ENCODE assay signal across 9 mouse cellular contexts in the genomic region with DNA sequence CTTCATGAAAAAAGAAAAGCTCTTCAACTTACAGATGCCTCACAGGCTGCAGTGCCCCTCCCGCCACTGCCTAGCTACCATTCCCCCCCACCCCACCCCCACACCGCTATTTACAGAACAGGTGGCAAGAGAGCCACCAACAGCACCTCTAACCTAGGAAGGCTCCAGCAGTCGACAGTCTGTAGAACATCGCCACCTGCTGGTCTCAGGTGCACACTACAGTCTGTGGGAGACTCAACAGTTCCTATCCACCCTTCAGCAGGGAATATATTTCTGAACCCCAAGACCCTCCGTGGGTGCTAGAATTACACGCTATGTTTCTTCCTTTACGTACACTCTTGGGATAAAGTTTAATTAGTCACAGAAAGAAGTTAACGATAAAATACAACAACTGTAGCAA.
DNase-seq lines count a peak whose midpoint lies in the region; ATAC-seq and TF ChIP-seq lines count a peak whose summit lies in the region.
"Had no signal": no experiment of that assay in that cellular context is flagged by ENCODE, and none has a peak within 500 bp of the region (broad histone marks: within the 10 kb centered on the region; RNA-seq: fewer than 3 reads in every experiment).

No protein-coding gene starts in this region.

- DNase-seq in liver (peak; percentile 74), R1 (ENCODE audit: low read depth, low spot score) (peak; percentile 73)
- peak; percentile 79 to 84 for DNase-seq in cerebellum, postnatal 36 days
- peak; percentile 78 for DNase-seq in limb, embryonic 10.5 days (ENCODE audit: low spot score)
- peak; percentile 79 for DNase-seq in thymus, adult 2 months

- no peak for TF ChIP-seq POLR2A in thymus, adult 2 months (IDR thresholded peaks at IDR 0.05; ENCODE audit: control insufficient read depth, extremely low read depth, insufficient read depth, low read length, poor library complexity)

- H3K36me3 ChIP-seq in liver, embryonic 12.5 days = no peaks in the 10 kb centered on the region
- H3K36me3 ChIP-seq in heart, embryonic 16.5 days (ENCODE audit: control insufficient read depth, insufficient read depth) = no peaks in the 10 kb centered on the region
- no peaks in the 10 kb centered on the region for H3K36me3 ChIP-seq in limb, embryonic 10.5 days
- peaks cover 25% of the 10 kb centered on the region for H3K36me3 ChIP-seq in neural tube, embryonic 13.5 days
- no peaks in the 10 kb centered on the region for H3K36me3 ChIP-seq in thymus, adult 2 months (ENCODE audit: control insufficient read depth, insufficient read depth, low read length)
- H3K36me3 ChIP-seq: midbrain, embryonic 12.5 days had no signal

- no peak for ATAC-seq in liver, embryonic 12.5 days
- peak; percentile 49; the same call in 1 of the 2 replicates for ATAC-seq in heart, embryonic 16.5 days (replicated peaks; ENCODE audit: extremely low read depth, insufficient read depth, low FRiP score)
- ATAC-seq in neural tube, embryonic 13.5 days (ENCODE audit: low read depth) = peak; percentile 40; the same call in 1 of the 2 replicates

- 13% methylated on average over 8 of the region's 8 CpGs for WGBS in liver, embryonic 12.5 days (ENCODE audit: insufficient replicate concordance)
- 14% methylated on average over 8 of the region's 8 CpGs for WGBS in heart, embryonic 16.5 days
- 22% methylated on average over 8 of the region's 8 CpGs for WGBS in limb, embryonic 10.5 days
- WGBS in neural tube, embryonic 13.5 days = 18% methylated on average over 8 of the region's 8 CpGs
- 16% methylated on average over 8 of the region's 8 CpGs for WGBS in thymus, adult 2 months

- no peak overlapping the region for H3K4me3 ChIP-seq in liver, embryonic 12.5 days
- no peak overlapping the region for H3K4me3 ChIP-seq in heart, embryonic 16.5 days (ENCODE audit: low read length)
- H3K4me3 ChIP-seq in limb, embryonic 10.5 days = no peak overlapping the region
- H3K4me3 ChIP-seq in neural tube, embryonic 13.5 days = no peak overlapping the region
- H3K4me3 ChIP-seq in thymus, adult 2 months (ENCODE audit: control insufficient read depth, insufficient read depth, low read length) = no peak overlapping the region
- H3K4me3 ChIP-seq: midbrain, embryonic 12.5 days had no signal

- no peaks in the 10 kb centered on the region for H3K9me3 ChIP-seq in liver, embryonic 12.5 days (replicated peaks)
- peaks cover 2% of the 10 kb centered on the region; the same call in 1 of the 2 replicates for H3K9me3 ChIP-seq in heart, embryonic 16.5 days (replicated peaks; ENCODE audit: control insufficient read depth, low read length)
- H3K9me3 ChIP-seq in limb, embryonic 10.5 days (replicated peaks) = no peaks in the 10 kb centered on the region
- no peaks in the 10 kb centered on the region for H3K9me3 ChIP-seq in neural tube, embryonic 13.5 days
- H3K9me3 ChIP-seq: midbrain, embryonic 12.5 days had no signal

- H3K27me3 ChIP-seq in liver, embryonic 12.5 days (replicated peaks) = no peaks in the 10 kb centered on the region
- no peaks in the 10 kb centered on the region for H3K27me3 ChIP-seq in heart, embryonic 16.5 days (ENCODE audit: control insufficient read depth, insufficient read depth, low read length)
- no peaks in the 10 kb centered on the region for H3K27me3 ChIP-seq in limb, embryonic 10.5 days (ENCODE audit: low read depth, poor library complexity, severe bottlenecking)
- no peaks in the 10 kb centered on the region for H3K27me3 ChIP-seq in neural tube, embryonic 13.5 days
- no peaks in the 10 kb centered on the region for H3K27me3 ChIP-seq in thymus, adult 2 months (ENCODE audit: control insufficient read depth, insufficient read depth, low read length)
- H3K27me3 ChIP-seq: midbrain, embryonic 12.5 days had no signal

- no peaks in the 10 kb centered on the region for H3K4me1 ChIP-seq in liver, embryonic 12.5 days
- no peaks in the 10 kb centered on the region for H3K4me1 ChIP-seq in heart, embryonic 16.5 days (ENCODE audit: control insufficient read depth, insufficient read depth, low read length)
- no peaks in the 10 kb centered on the region for H3K4me1 ChIP-seq in limb, embryonic 10.5 days
- H3K4me1 ChIP-seq in neural tube, embryonic 13.5 days (replicated peaks) = no peaks in the 10 kb centered on the region
- H3K4me1 ChIP-seq in thymus, adult 2 months (replicated peaks; ENCODE audit: control insufficient read depth, insufficient read depth, low read length) = no peaks in the 10 kb centered on the region
- H3K4me1 ChIP-seq: midbrain, embryonic 12.5 days had no signal

- H3K9ac ChIP-seq in liver, embryonic 12.5 days = no peak overlapping the region
- H3K9ac ChIP-seq in heart, embryonic 16.5 days (ENCODE audit: low read length) = no peak overlapping the region
- H3K9ac ChIP-seq in neural tube, embryonic 13.5 days = no peak overlapping the region
- H3K9ac ChIP-seq: midbrain, embryonic 12.5 days had no signal

- peak; percentile 66; the same call in 1 of the 2 replicates for TF ChIP-seq CTCF in thymus, adult 2 months (IDR thresholded peaks at IDR 0.05; ENCODE audit: borderline replicate concordance, control insufficient read depth, extremely low read depth, insufficient read depth, low read length, poor library complexity)

- H3K27ac ChIP-seq in liver, embryonic 12.5 days = no peak overlapping the region
- H3K27ac ChIP-seq in heart, embryonic 16.5 days (ENCODE audit: low read length) = no peak overlapping the region
- H3K27ac ChIP-seq in limb, embryonic 10.5 days = no peak overlapping the region
- no peak overlapping the region for H3K27ac ChIP-seq in neural tube, embryonic 13.5 days (replicated peaks)
- H3K27ac ChIP-seq in thymus, adult 2 months (ENCODE audit: control insufficient read depth, insufficient read depth, low read length) = no peak overlapping the region
- H3K27ac ChIP-seq: midbrain, embryonic 12.5 days had no signal

- H3K4me2 ChIP-seq in liver, embryonic 12.5 days = no peak overlapping the region
- no peak overlapping the region for H3K4me2 ChIP-seq in heart, embryonic 16.5 days (ENCODE audit: low read depth, low read length)
- H3K4me2 ChIP-seq in neural tube, embryonic 13.5 days = no peak overlapping the region
- H3K4me2 ChIP-seq: midbrain, embryonic 12.5 days had no signal
